Mouse (Mus musculus) ES-Bruce4 (cell line): Measurements from ENCODE around the gene Pank1. TPM values are rescaled to one million over a fixed set of nuclear protein-coding genes. Genes with fewer than 3 reads are reported as not detected.

ENCODE experiments used
- H3K27ac ChIP-seq: 2 replicates; pipeline ENCODE4 v1.5.1; 2012; ENCODE audit warnings: low read length, inconsistent platforms; ENCODE audit not compliant: insufficient read depth
- H3K27me3 ChIP-seq: 2 replicates; pipeline ENCODE4 v1.6.1; 2012; ENCODE audit warnings: mild to moderate bottlenecking, low read length, inconsistent platforms; ENCODE audit not compliant: control insufficient read depth, poor library complexity, insufficient read depth, severe bottlenecking
- H3K36me3 ChIP-seq: 2 replicates; pipeline ENCODE4 v1.6.1; 2012; ENCODE audit warnings: inconsistent platforms, mild to moderate bottlenecking, low read length, moderate library complexity; ENCODE audit not compliant: control insufficient read depth, poor library complexity, insufficient read depth, severe bottlenecking
- H3K4me1 ChIP-seq: one replicate; pipeline ENCODE4 v1.8.1; 2011; ENCODE audit warnings: low read length; ENCODE audit not compliant: control insufficient read depth, insufficient read depth
- H3K4me3 ChIP-seq: 2 replicates; pipeline ENCODE4 v1.5.1; 2011; ENCODE audit warnings: low read depth, mild to moderate bottlenecking, low read length
- H3K9ac ChIP-seq: 2 replicates; pipeline ENCODE4 v1.6.1; 2012; ENCODE audit warnings: low read depth, mild to moderate bottlenecking, inconsistent platforms; ENCODE audit not compliant: poor library complexity, severe bottlenecking
- H3K9me3 ChIP-seq: replicated peaks from 2 replicates; pipeline ENCODE4 v1.6.1; 2012; ENCODE audit warnings: mild to moderate bottlenecking, low read length, inconsistent platforms; ENCODE audit not compliant: control insufficient read depth, poor library complexity, insufficient read depth, severe bottlenecking
- CTCF ChIP-seq: IDR thresholded peaks from one replicate; pipeline ENCODE4 v1.8.1; 2011; ENCODE audit warnings: low read depth, low read length
- EP300 ChIP-seq: IDR thresholded peaks from 2 replicates; pipeline ENCODE4 v1.6.1; 2011; ENCODE audit warnings: low read depth, low read length; ENCODE audit not compliant: insufficient read depth
- POLR2A ChIP-seq: IDR thresholded peaks from one replicate; pipeline ENCODE4 v1.8.1; 2011; ENCODE audit warnings: low read length; ENCODE audit not compliant: insufficient read depth
- polyA plus RNA-seq: library from polyadenylated mRNA; stranded (reverse); fragments of >200 nt; gene quantifications from 2 replicates; pipeline ENCODE4 v1.2.4, GENCODE M21; 2011; ENCODE audit warnings: low read depth; ENCODE audit not compliant: missing spikeins, insufficient read depth, insufficient read length

Pank1 gene
- polyA plus RNA-seq, 1 experiment = 7.4 TPM

- H3K27me3 ChIP-seq = no peaks in the 10 kb centered on the region; the same call in 1 of the 2 replicates
- no peak overlapping the region for H3K27ac ChIP-seq
- no peak overlapping the region for H3K9ac ChIP-seq
- no peaks in the 10 kb centered on the region for H3K9me3 ChIP-seq
- TF ChIP-seq CTCF (no peak), POLR2A (no peak), EP300 (no peak)
- no peak overlapping the region for H3K4me3 ChIP-seq
- H3K36me3 ChIP-seq = no peaks in the 10 kb centered on the region
- no peaks in the 10 kb centered on the region for H3K4me1 ChIP-seq
These were observed 7.1 kb upstream of the Pank1 start for GRCm38 (mm10) chr19:34886324-34886723.

- Histone ChIP-seq H3K9ac (no peak overlapping the region), H3K27me3 (peaks cover 2% of the 10 kb centered on the region; the same call in 1 of the 2 replicates), H3K4me3 (no peak overlapping the region), H3K4me1 (no peaks in the 10 kb centered on the region), H3K36me3 (no peaks in the 10 kb centered on the region), H3K27ac (no peak overlapping the region), H3K9me3 (no peaks in the 10 kb centered on the region)
- TF ChIP-seq EP300 (no peak), CTCF (no peak), POLR2A (no peak)
These were observed 4.4 kb upstream of the Pank1 start for GRCm38 (mm10) chr19:34883526-34884224.

GRCm38 (mm10) chr19:34882443-34882842, 3.2 kb upstream of the Pank1 start:
- H3K4me3 ChIP-seq = no peak overlapping the region
- H3K9me3 ChIP-seq = no peaks in the 10 kb centered on the region
- no peak overlapping the region for H3K9ac ChIP-seq
- peaks cover 2% of the 10 kb centered on the region; the same call in 1 of the 2 replicates for H3K27me3 ChIP-seq
- H3K27ac ChIP-seq = no peak overlapping the region
- TF ChIP-seq EP300 = no peak
- TF ChIP-seq CTCF = no peak
- TF ChIP-seq POLR2A = no peak
- no peaks in the 10 kb centered on the region for H3K36me3 ChIP-seq
- H3K4me1 ChIP-seq = no peaks in the 10 kb centered on the region

- Histone ChIP-seq H3K4me3 (no peak overlapping the region), H3K27ac (no peak overlapping the region), H3K9me3 (no peaks in the 10 kb centered on the region), H3K36me3 (no peaks in the 10 kb centered on the region), H3K4me1 (no peaks in the 10 kb centered on the region), H3K9ac (no peak overlapping the region), H3K27me3 (peaks cover 2% of the 10 kb centered on the region; the same call in 1 of the 2 replicates)
- TF ChIP-seq CTCF (no peak), EP300 (no peak), POLR2A (no peak)
These were observed 1.9 kb upstream of the Pank1 start for GRCm38 (mm10) chr19:34881160-34881559.

GRCm38 (mm10) chr19:34879624-34880023, 369 bp upstream of the Pank1 start:
- no peaks in the 10 kb centered on the region for H3K9me3 ChIP-seq
- H3K9ac ChIP-seq = peak overlapping the region; percentile 97
- H3K27ac ChIP-seq = no peak overlapping the region
- H3K4me1 ChIP-seq = no peaks in the 10 kb centered on the region
- H3K4me3 ChIP-seq = peak overlapping the region; percentile 85; the same call in 1 of the 2 replicates
- no peak for TF ChIP-seq POLR2A
- TF ChIP-seq CTCF = no peak
- TF ChIP-seq EP300 = no peak
- H3K36me3 ChIP-seq = no peaks in the 10 kb centered on the region
- peaks cover 2% of the 10 kb centered on the region; the same call in 1 of the 2 replicates for H3K27me3 ChIP-seq

GRCm38 (mm10) chr19:34877898-34878602, 1.2 kb downstream of the Pank1 start:
- H3K36me3 ChIP-seq = no peaks in the 10 kb centered on the region
- peaks cover 2% of the 10 kb centered on the region; the same call in 1 of the 2 replicates for H3K27me3 ChIP-seq
- TF ChIP-seq POLR2A (peak; percentile 72), CTCF (no peak)
- H3K9me3 ChIP-seq = no peaks in the 10 kb centered on the region
- H3K9ac ChIP-seq = peak overlapping the region; percentile 97
- no peaks in the 10 kb centered on the region for H3K4me1 ChIP-seq
- H3K27ac ChIP-seq = peak overlapping the region; percentile 71
- H3K4me3 ChIP-seq = peak overlapping the region; percentile 85
